Mouse (Mus musculus) testis, adult 2 months (tissue): ENCODE results near the gene Tle2. TPM values are rescaled to one million over a fixed set of nuclear protein-coding genes. Genes with fewer than 3 reads are reported as not detected.

Experiments
- H3K27ac ChIP-seq: fragments of 200-500 bp; 2 replicates; pipeline ENCODE4 v1.5.1; 2012; ENCODE audit warnings: low read depth, low read length; ENCODE audit not compliant: control insufficient read depth, insufficient read depth
- H3K27me3 ChIP-seq: fragments of 200-500 bp; 2 replicates; pipeline ENCODE4 v1.6.1; 2012; ENCODE audit warnings: mild to moderate bottlenecking, low read length, moderate library complexity; ENCODE audit not compliant: control insufficient read depth, insufficient read depth
- H3K36me3 ChIP-seq: fragments of 200-500 bp; 2 replicates; pipeline ENCODE4 v1.6.1; 2012; ENCODE audit warnings: mild to moderate bottlenecking, low read length; ENCODE audit not compliant: control insufficient read depth, insufficient read depth
- H3K4me1 ChIP-seq: fragments of 200-500 bp; 2 replicates; pipeline ENCODE4 v1.6.1; 2012; ENCODE audit warnings: low read length; ENCODE audit not compliant: control insufficient read depth, insufficient read depth
- H3K4me3 ChIP-seq: fragments of 200-500 bp; 2 replicates; pipeline ENCODE4 v1.5.1; 2012; ENCODE audit warnings: low read depth, mild to moderate bottlenecking, low read length, moderate library complexity, mixed read lengths; ENCODE audit not compliant: control insufficient read depth
- CTCF ChIP-seq: fragments of 200-500 bp; IDR thresholded peaks from 2 replicates; pipeline ENCODE4 v1.5.1; 2012; ENCODE audit warnings: low read depth, mild to moderate bottlenecking, inconsistent platforms, low read length, moderate library complexity; ENCODE audit not compliant: control insufficient read depth, insufficient read depth, insufficient replicate concordance
- POLR2A ChIP-seq: fragments of 200-500 bp; IDR thresholded peaks from 2 replicates; pipeline ENCODE4 v1.6.1; 2012; ENCODE audit warnings: low read depth, mild to moderate bottlenecking, inconsistent platforms, low read length, moderate library complexity; ENCODE audit not compliant: control insufficient read depth
- polyA plus RNA-seq: library from polyadenylated mRNA; depleted of rRNA; stranded (reverse); fragments of >200 nt; gene quantifications from 2 replicates; pipeline ENCODE4 v1.2.3, GENCODE M21; 2012

Gene Tle2
- polyA plus RNA-seq, 1 experiment, result 19.0 TPM

- no peak overlapping the region for H3K4me3 ChIP-seq
- H3K27ac ChIP-seq, result no peak overlapping the region
- H3K27me3 ChIP-seq, result no peaks in the 10 kb centered on the region
- TF ChIP-seq CTCF (peak; percentile 83; the same call in 1 of the 2 replicates), POLR2A (no peak)
- peaks cover 13% of the 10 kb centered on the region for H3K4me1 ChIP-seq
- H3K36me3 ChIP-seq, result no peaks in the 10 kb centered on the region
These were observed 18.1 kb upstream of the Tle2 start for GRCm38 (mm10) chr10:81556282-81556681.

DNA sequence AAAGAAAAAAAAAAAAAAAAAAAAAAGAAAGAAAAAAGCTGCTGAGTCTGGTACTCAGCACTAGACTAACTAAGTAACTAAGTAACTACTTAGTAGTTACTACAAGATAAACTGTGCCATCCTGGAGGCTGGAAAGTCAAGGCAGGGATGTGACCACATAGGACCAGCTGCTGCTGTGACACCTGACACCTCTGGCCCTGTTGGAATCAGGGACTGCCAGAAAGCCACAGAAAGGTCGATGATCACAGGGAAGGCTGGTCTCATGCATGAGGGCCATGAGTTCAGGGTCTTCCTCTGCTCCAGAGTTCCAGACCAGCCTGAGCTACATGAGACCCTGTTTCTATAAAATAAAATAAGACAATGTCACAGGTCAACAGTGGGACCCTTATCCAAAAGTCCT, 16.9 kb upstream of the Tle2 start:
- TF ChIP-seq CTCF (no peak), POLR2A (no peak)
- Histone ChIP-seq H3K36me3 (no peaks in the 10 kb centered on the region), H3K27me3 (no peaks in the 10 kb centered on the region), H3K4me3 (no peak overlapping the region), H3K4me1 (peaks cover 7% of the 10 kb centered on the region), H3K27ac (no peak overlapping the region)

GRCm38 (mm10) chr10:81559163-81559626, 15.2 kb upstream of the Tle2 start, which contains the start of gene Aes:
Aes (plus strand) TSS chr10:81559488.
- TF ChIP-seq POLR2A (no peak), CTCF (no peak)
- Histone ChIP-seq H3K36me3 (no peaks in the 10 kb centered on the region), H3K27ac (peak within 1 kb of the TSS; percentile 84), H3K27me3 (no peaks in the 10 kb centered on the region), H3K4me1 (peaks cover 8% of the 10 kb centered on the region), H3K4me3 (peak within 1 kb of the TSS; percentile 73)

- Histone ChIP-seq H3K4me3 (peak overlapping the region; percentile 65), H3K36me3 (no peaks in the 10 kb centered on the region), H3K27me3 (no peaks in the 10 kb centered on the region), H3K27ac (peak overlapping the region; percentile 72), H3K4me1 (peaks cover 8% of the 10 kb centered on the region)
- TF ChIP-seq CTCF, result 0 out of 2 replicates have a peak, but pooled peaks have one; percentile 5
- no peak for TF ChIP-seq POLR2A
These were observed 14.5 kb upstream of the Tle2 start for GRCm38 (mm10) chr10:81559627-81560539.

GRCm38 (mm10) chr10:81560719-81561459, 13.5 kb upstream of the Tle2 start:
- Histone ChIP-seq H3K27me3 (no peaks in the 10 kb centered on the region), H3K4me3 (peak overlapping the region; percentile 65), H3K4me1 (peaks cover 8% of the 10 kb centered on the region), H3K27ac (no peak overlapping the region; the same call in 1 of the 2 replicates), H3K36me3 (no peaks in the 10 kb centered on the region)
- no peak for TF ChIP-seq CTCF

- H3K4me3 ChIP-seq, result no peak overlapping the region
- H3K27ac ChIP-seq, result no peak overlapping the region
- TF ChIP-seq CTCF, result no peak
- no peak for TF ChIP-seq POLR2A
- H3K27me3 ChIP-seq, result no peaks in the 10 kb centered on the region
- peaks cover 8% of the 10 kb centered on the region for H3K4me1 ChIP-seq
- H3K36me3 ChIP-seq, result no peaks in the 10 kb centered on the region
These were observed 11.9 kb upstream of the Tle2 start for GRCm38 (mm10) chr10:81562411-81562810.

DNA sequence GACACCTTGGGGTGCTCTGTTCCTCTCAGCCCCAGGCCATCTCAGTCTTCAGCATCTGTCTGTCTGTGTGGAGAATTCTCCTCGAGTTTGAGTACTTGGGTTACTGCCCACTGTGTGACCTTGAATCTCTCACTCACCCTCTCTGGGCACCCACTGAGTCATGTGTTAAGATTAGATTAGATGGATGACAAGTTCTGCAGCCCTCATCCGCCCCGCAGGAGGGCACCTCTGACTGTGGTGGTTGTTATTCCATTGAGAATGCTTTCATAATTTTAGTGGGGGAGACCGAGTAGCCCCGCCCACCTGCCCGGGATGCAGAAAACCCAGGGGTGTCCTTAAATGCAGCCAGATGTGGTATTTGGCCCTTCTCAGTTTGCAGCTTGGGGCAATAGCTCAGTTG, 10.9 kb upstream of the Tle2 start:
- Histone ChIP-seq H3K27ac (no peak overlapping the region), H3K36me3 (no peaks in the 10 kb centered on the region), H3K27me3 (no peaks in the 10 kb centered on the region), H3K4me3 (no peak overlapping the region), H3K4me1 (peaks cover 8% of the 10 kb centered on the region)
- no peak for TF ChIP-seq POLR2A
- TF ChIP-seq CTCF, result no peak
